Mouse (Mus musculus) megakaryocyte, embryonic 14.5 days (primary cell): ENCODE measurements around the gene Lyrm1.

ENCODE experiments used
- FLI1 ChIP-seq: IDR thresholded peaks from 2 replicates; pipeline ENCODE4 v1.6.1; 2012; ENCODE audit warnings: low read length, inconsistent platforms, mixed read lengths
- GATA1 ChIP-seq: IDR thresholded peaks from 3 replicates; pipeline ENCODE4 v1.6.1; 2012; ENCODE audit warnings: mixed read lengths, low read length, inconsistent platforms, borderline replicate concordance

DNA sequence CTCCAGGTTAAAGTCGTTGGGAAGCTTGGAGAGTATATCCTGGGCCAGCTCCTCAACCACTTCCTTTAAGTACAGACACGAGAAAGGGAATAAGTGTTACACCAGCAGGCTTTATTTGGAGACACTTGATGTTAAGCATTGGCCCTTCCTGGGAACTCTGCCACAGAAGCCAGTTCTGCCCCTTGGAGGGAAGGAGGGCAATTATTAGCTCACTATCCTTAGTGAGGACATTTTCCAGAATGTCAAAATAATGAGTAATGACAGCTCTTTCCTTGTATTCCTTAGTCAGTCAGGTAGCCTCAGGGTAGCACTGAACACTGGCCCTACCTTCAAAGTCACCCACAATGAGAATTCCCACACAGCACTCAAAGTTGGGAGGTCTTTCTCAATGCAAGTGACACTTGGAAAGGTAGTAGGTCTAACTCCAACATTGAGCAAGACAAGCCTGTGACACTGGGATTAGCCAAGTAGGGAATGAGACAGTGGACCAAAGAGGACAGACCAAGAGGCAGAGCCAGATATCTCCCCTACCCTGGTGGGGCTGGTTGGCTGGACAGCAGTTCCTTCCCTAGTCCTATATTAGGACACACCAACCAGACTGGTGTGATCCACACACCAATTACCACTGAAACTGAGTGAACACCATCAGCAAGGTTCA, 33.3 kb downstream of the Lyrm1 start:
- no peak for TF ChIP-seq GATA1
- no peak for TF ChIP-seq FLI1
